Mouse (Mus musculus) CH12.LX (cell line): ENCODE data around the gene Gfi1b. TPM values are rescaled to one million over a fixed set of nuclear protein-coding genes. Genes with fewer than 3 reads are reported as not detected.

Experiments
- DNase-seq: peaks from one replicate; pipeline ENCODE4 v3.0.0-alpha.2; 2013; ENCODE audit errors: extremely low read depth
- H3K27ac ChIP-seq: 2 replicates; pipeline ENCODE4 v1.5.1; 2012; ENCODE audit warnings: low read depth, mild to moderate bottlenecking, control low read depth, moderate library complexity; ENCODE audit not compliant: insufficient read depth
- H3K27me3 ChIP-seq: replicated peaks from 2 replicates; pipeline ENCODE3; 2012; ENCODE audit warnings: inconsistent platforms
- H3K36me3 ChIP-seq, 2 experiments: replicated peaks in 1 of 2; 2 replicates each; pipeline versions ENCODE3 to v1.6.1; 2012; ENCODE audit warnings: inconsistent platforms in 1 of 2, low read length in 1 of 2, mild to moderate bottlenecking in 1 of 2, mixed read lengths in 1 of 2, moderate library complexity in 1 of 2; ENCODE audit not compliant: control insufficient read depth in 1 of 2, insufficient read depth in 1 of 2
- H3K4me1 ChIP-seq, 2 experiments: 2 replicates each; pipeline ENCODE4 v1.6.1; 2012; ENCODE audit warnings: inconsistent platforms in 1 of 2, moderate library complexity in 1 of 2; ENCODE audit not compliant: insufficient read depth in 2 of 2, control insufficient read depth in 1 of 2
- H3K4me2 ChIP-seq: 2 replicates; pipeline ENCODE4 v1.6.1; 2012; ENCODE audit warnings: low read depth, mild to moderate bottlenecking, control low read depth; ENCODE audit not compliant: poor library complexity, insufficient read depth, severe bottlenecking
- H3K4me3 ChIP-seq, 3 experiments: fragments of 150-350 bp in 1 of 3; sonication (generic) in 1 of 3; replicated peaks in 1 of 3; 2 replicates each; pipeline versions ENCODE3 to v1.5.1; 2011 to 2012; ENCODE audit warnings: low read depth in 2 of 3, low read length in 2 of 3, mild to moderate bottlenecking in 2 of 3, moderate library complexity in 2 of 3, control low read depth in 1 of 3, improper control_type of control experiment in 1 of 3, inconsistent platforms in 1 of 3, mixed read lengths in 1 of 3; ENCODE audit not compliant: poor library complexity in 1 of 3
- H3K79me2 ChIP-seq: replicated peaks from 2 replicates; pipeline ENCODE4 v1.6.1; 2012; ENCODE audit warnings: mild to moderate bottlenecking, moderate library complexity; ENCODE audit not compliant: control insufficient read depth, poor library complexity, insufficient read depth, severe bottlenecking; ENCODE audit errors: extremely low read depth
- H3K9ac ChIP-seq: 2 replicates; pipeline ENCODE4 v1.6.1; 2012; ENCODE audit warnings: low read depth, mild to moderate bottlenecking, control low read depth, moderate library complexity; ENCODE audit not compliant: insufficient read depth
- H3K9me3 ChIP-seq: replicated peaks from 2 replicates; pipeline ENCODE3; 2012; ENCODE audit warnings: low read length, inconsistent platforms, mixed read lengths
- BHLHE40 ChIP-seq: IDR thresholded peaks from 2 replicates; pipeline ENCODE4 v1.6.1; 2011; ENCODE audit warnings: mild to moderate bottlenecking, low read depth, low read length, improper control_type of control experiment
- CHD2 ChIP-seq: IDR thresholded peaks from 2 replicates; pipeline ENCODE4 v1.6.1; 2011; ENCODE audit warnings: low read length, improper control_type of control experiment
- CTCF ChIP-seq, 2 experiments: IDR thresholded peaks in 1 of 2; conservative IDR thresholded peaks in 1 of 2; 2 replicates each; pipeline ENCODE4 v1.5.1; 2011 to 2012; ENCODE audit warnings: low read depth in 2 of 2, low read length in 2 of 2, improper control_type of control experiment in 1 of 2, inconsistent platforms in 1 of 2, mild to moderate bottlenecking in 1 of 2, moderate library complexity in 1 of 2
- E2F4 ChIP-seq: IDR thresholded peaks from 2 replicates; pipeline ENCODE4 v1.6.1; 2011; ENCODE audit warnings: low read depth, low read length, improper control_type of control experiment; ENCODE audit not compliant: insufficient replicate concordance
- ELF1 ChIP-seq: IDR thresholded peaks from 2 replicates; pipeline ENCODE4 v1.6.1; 2014; ENCODE audit warnings: low read depth, mild to moderate bottlenecking, inconsistent platforms, low read length, improper control_type of control experiment
- EP300 ChIP-seq: IDR thresholded peaks from 2 replicates; pipeline ENCODE4 v1.6.1; 2011; ENCODE audit warnings: low read length, improper control_type of control experiment
- ETS1 ChIP-seq: conservative IDR thresholded peaks from 2 replicates; pipeline ENCODE4 v1.6.1; 2012; ENCODE audit warnings: low read depth, mild to moderate bottlenecking, inconsistent platforms, low read length, improper control_type of control experiment, moderate library complexity
- GABPA ChIP-seq: IDR thresholded peaks from 2 replicates; pipeline ENCODE4 v1.6.1; 2012; ENCODE audit warnings: low read depth, low read length, improper control_type of control experiment, inconsistent platforms; ENCODE audit not compliant: insufficient replicate concordance
- IRF4 ChIP-seq: IDR thresholded peaks from 2 replicates; pipeline ENCODE4 v1.6.1; 2014; ENCODE audit warnings: low read depth, mild to moderate bottlenecking, inconsistent platforms, low read length, improper control_type of control experiment
- JUN ChIP-seq: IDR thresholded peaks from 2 replicates; pipeline ENCODE4 v1.6.1; 2011; ENCODE audit warnings: low read depth, mild to moderate bottlenecking, low read length, improper control_type of control experiment, moderate library complexity; ENCODE audit not compliant: insufficient read depth
- JUND ChIP-seq: conservative IDR thresholded peaks from 2 replicates; pipeline ENCODE4 v1.6.1; 2011; ENCODE audit warnings: low read depth, low read length, improper control_type of control experiment
- KAT2A ChIP-seq: IDR thresholded peaks from 2 replicates; pipeline ENCODE4 v1.6.1; 2012; ENCODE audit warnings: low read length, improper control_type of control experiment, inconsistent platforms; ENCODE audit not compliant: insufficient replicate concordance
- MAX ChIP-seq: IDR thresholded peaks from 2 replicates; pipeline ENCODE4 v1.6.1; 2011; ENCODE audit warnings: low read length, improper control_type of control experiment
- MAZ ChIP-seq: IDR thresholded peaks from 2 replicates; pipeline ENCODE4 v1.6.1; 2012; ENCODE audit warnings: low read depth, mild to moderate bottlenecking, inconsistent platforms, low read length, improper control_type of control experiment, moderate library complexity
- MXI1 ChIP-seq: IDR thresholded peaks from 2 replicates; pipeline ENCODE4 v1.6.1; 2011; ENCODE audit warnings: mild to moderate bottlenecking, low read depth, low read length, improper control_type of control experiment
- MYC ChIP-seq: IDR thresholded peaks from 2 replicates; pipeline ENCODE4 v1.6.1; 2011; ENCODE audit warnings: low read depth, mild to moderate bottlenecking, improper control_type of control experiment, low read length
- NRF1 ChIP-seq: IDR thresholded peaks from 2 replicates; pipeline ENCODE4 v1.6.1; 2014; ENCODE audit warnings: low read depth, mild to moderate bottlenecking, inconsistent platforms, low read length, improper control_type of control experiment, moderate library complexity
- PAX5 ChIP-seq: IDR thresholded peaks from 2 replicates; pipeline ENCODE4 v1.6.1; 2012; ENCODE audit warnings: low read length, inconsistent platforms, mixed read lengths
- RAD21 ChIP-seq: IDR thresholded peaks from 2 replicates; pipeline ENCODE4 v1.6.1; 2011; ENCODE audit warnings: low read depth, mild to moderate bottlenecking, low read length, improper control_type of control experiment, moderate library complexity
- SIN3A ChIP-seq: IDR thresholded peaks from 2 replicates; pipeline ENCODE4 v1.6.1; 2012; ENCODE audit warnings: low read length, improper control_type of control experiment, inconsistent platforms
- TBP ChIP-seq: conservative IDR thresholded peaks from 2 replicates; pipeline ENCODE4 v1.6.1; 2011; ENCODE audit warnings: low read depth, low read length, improper control_type of control experiment
- TCF12 ChIP-seq: IDR thresholded peaks from 2 replicates; pipeline ENCODE4 v1.6.1; 2014; ENCODE audit warnings: low read depth, mild to moderate bottlenecking, inconsistent platforms, low read length, improper control_type of control experiment
- UBTF ChIP-seq: IDR thresholded peaks from 2 replicates; pipeline ENCODE4 v1.6.1; 2012; ENCODE audit warnings: low read depth, mild to moderate bottlenecking, inconsistent platforms, low read length, improper control_type of control experiment, moderate library complexity
- USF1 ChIP-seq: IDR thresholded peaks from 2 replicates; pipeline ENCODE4 v1.6.1; 2014; ENCODE audit warnings: low read depth, mild to moderate bottlenecking, inconsistent platforms, low read length, improper control_type of control experiment
- USF2 ChIP-seq: conservative IDR thresholded peaks from 2 replicates; pipeline ENCODE4 v1.6.1; 2011; ENCODE audit warnings: low read depth, low read length, improper control_type of control experiment
- ZC3H11A ChIP-seq: IDR thresholded peaks from 2 replicates; pipeline ENCODE4 v1.6.1; 2012; ENCODE audit warnings: low read depth, mild to moderate bottlenecking, inconsistent platforms, low read length, improper control_type of control experiment
- ZKSCAN1 ChIP-seq: IDR thresholded peaks from 2 replicates; pipeline ENCODE4 v1.6.1; 2012; ENCODE audit warnings: low read depth, inconsistent platforms, low read length, improper control_type of control experiment, borderline replicate concordance
- ZMIZ1 ChIP-seq: IDR thresholded peaks from 2 replicates; pipeline ENCODE4 v1.6.1; 2012; ENCODE audit warnings: low read depth, mild to moderate bottlenecking, inconsistent platforms, low read length, improper control_type of control experiment
- dilution Hi-C: fragments of 300-500 bp; cut with MboI; formaldehyde crosslinking; loops from 2 replicates; pipeline ENCODE4 v1.14.3; 2020; ENCODE audit warnings: low sequenced_read_pairs; ENCODE audit not compliant: extremely low pct_unique_long_range_greater_than_20kb, extremely low pct_ligation_motif_present
- in situ Hi-C: fragments of 300-500 bp; cut with MboI; formaldehyde crosslinking; loops from 3 replicates; pipeline ENCODE4 v1.14.3; 2019; ENCODE audit warnings: low sequenced_read_pairs, low pct_ligation_motif_present, low pct_unique_long_range_greater_than_20kb, mixed read lengths
- polyA plus RNA-seq: library from polyadenylated mRNA; unstranded; fragments of >175 nt; gene quantifications from 2 replicates; pipeline ENCODE4 v1.2.1, GENCODE M21; 2012; ENCODE audit warnings: low read depth; ENCODE audit not compliant: insufficient read length
- total RNA-seq, 2 experiments: library from RNA; depleted of rRNA; stranded (reverse); fragments of 300-350 nt in 1 of 2; fragments of >200 nt in 1 of 2; gene quantifications; 2 replicates each; pipeline ENCODE4 v1.2.3; 2012 to 2014

Gfi1b gene
- total and polyA plus RNA-seq, 3 experiments, result 0.19 to 0.87 TPM; not detected in 1

DNA sequence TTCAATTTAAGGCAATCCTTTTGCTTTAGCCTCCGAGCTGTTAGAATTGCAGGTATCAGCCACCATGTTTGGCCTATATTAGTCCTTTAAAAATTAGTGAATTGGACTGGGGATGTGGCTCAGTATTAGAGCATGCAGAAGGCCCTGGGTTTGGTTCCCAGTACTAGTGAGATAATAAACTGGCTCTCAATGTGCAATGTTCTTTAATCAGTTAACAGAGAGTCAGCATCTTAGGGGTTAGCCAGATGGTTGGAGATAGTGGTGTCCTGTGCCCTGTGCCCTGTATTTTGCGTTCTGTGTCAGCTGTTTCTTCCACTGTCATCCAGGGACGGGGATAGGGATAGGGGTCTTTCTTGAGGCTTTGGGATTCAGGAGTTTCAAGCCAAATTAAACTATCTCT, 41.1 kb upstream of the Gfi1b start:
- TF ChIP-seq SIN3A (no peak), ZKSCAN1 (no peak), TBP (no peak), CTCF (conservative IDR thresholded peaks at IDR 0.05 in 1 of 2, IDR thresholded peaks at IDR 0.05 in 1 of 2; ENCODE audit: low read depth in 2 of 2, low read length in 2 of 2) (no peak), MAZ (no peak), IRF4 (no peak), EP300 (no peak), ZMIZ1 (no peak), MAX (no peak), USF2 (no peak), ELF1 (no peak), MXI1 (no peak), TCF12 (no peak), ZC3H11A (no peak), BHLHE40 (no peak), GABPA (no peak), CHD2 (no peak)
- Histone ChIP-seq H3K36me3 (peaks cover 48 to 91% of the 10 kb centered on the region in 2 experiments), H3K4me1 (no peaks in the 10 kb centered on the region), H3K4me2 (no peak overlapping the region), H3K79me2 (no peaks in the 10 kb centered on the region), H3K9me3 (no peaks in the 10 kb centered on the region), H3K9ac (no peak overlapping the region), H3K27ac (no peak overlapping the region), H3K27me3 (no peaks in the 10 kb centered on the region), H3K4me3 (no peak overlapping the region)
- dilution Hi-C loops (no loop called here), in situ Hi-C loops (no loop called here)
- no peak for DNase-seq

DNA sequence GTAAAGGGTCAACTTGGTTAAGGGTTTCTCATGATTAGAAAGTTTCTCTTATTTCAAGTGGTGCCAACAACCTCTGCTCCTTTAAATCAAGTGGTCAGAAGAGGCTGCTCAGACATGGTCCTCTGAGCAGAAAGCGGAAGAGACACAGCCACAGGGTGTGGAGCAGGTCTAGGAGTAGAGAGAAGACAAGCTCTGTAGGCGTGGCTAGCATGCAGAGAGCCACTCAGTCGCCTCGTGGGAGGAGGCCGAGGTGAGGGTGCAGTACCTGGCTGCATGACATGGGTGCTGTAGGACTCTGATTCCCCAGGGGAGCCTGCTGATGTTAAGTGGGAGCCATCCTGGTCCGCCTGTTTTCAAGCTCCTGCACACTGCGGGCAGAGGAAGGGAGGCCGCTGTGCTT, 34.4 kb upstream of the Gfi1b start:
- Histone ChIP-seq H3K4me3 (no peak overlapping the region), H3K79me2 (no peaks in the 10 kb centered on the region), H3K9ac (no peak overlapping the region), H3K4me1 (peaks cover 0 to 22% of the 10 kb centered on the region in 2 experiments; a peak in 1 of 4 replicates), H3K4me2 (no peak overlapping the region), H3K27ac (no peak overlapping the region), H3K9me3 (no peaks in the 10 kb centered on the region), H3K36me3 (peaks cover 23 to 60% of the 10 kb centered on the region in 2 experiments), H3K27me3 (no peaks in the 10 kb centered on the region)
- TF ChIP-seq GABPA, result no peak
- TF ChIP-seq ZC3H11A, result no peak
- TF ChIP-seq E2F4, result no peak
- no peak for TF ChIP-seq EP300
- TF ChIP-seq CTCF (conservative IDR thresholded peaks at IDR 0.05 in 1 of 2, IDR thresholded peaks at IDR 0.05 in 1 of 2; ENCODE audit: low read depth in 2 of 2, low read length in 2 of 2), result no peak
- TF ChIP-seq USF1, result no peak
- no peak for TF ChIP-seq IRF4
- TF ChIP-seq JUND, result no peak
- no peak for TF ChIP-seq NRF1
- no peak for TF ChIP-seq ELF1
- TF ChIP-seq JUN, result no peak
- no peak for TF ChIP-seq PAX5
- TF ChIP-seq MAX, result no peak
- no peak for TF ChIP-seq KAT2A
- TF ChIP-seq ETS1, result no peak
- TF ChIP-seq TBP, result no peak
- TF ChIP-seq RAD21, result no peak
- no peak for TF ChIP-seq MYC
- no peak for TF ChIP-seq UBTF
- no peak for TF ChIP-seq MXI1
- dilution Hi-C loops (no loop called here), in situ Hi-C loops (no loop called here)
- DNase-seq, result peak; percentile 61
